Mouse (Mus musculus) erythroblast, embryonic 14.5 days (primary cell): ENCODE measurements around the gene Ankrd63.

Experiments used
- GATA1 ChIP-seq: IDR thresholded peaks from 2 replicates; pipeline ENCODE4 v1.6.1; 2012; ENCODE audit warnings: low read length, inconsistent platforms, mixed read lengths
- TAL1 ChIP-seq: IDR thresholded peaks from 3 replicates; pipeline ENCODE4 v1.6.1; 2012; ENCODE audit warnings: low read length, inconsistent platforms, mixed read lengths

- no peak for TF ChIP-seq TAL1
- no peak for TF ChIP-seq GATA1
Observed at GRCm38 (mm10) chr2:118747301-118747960, 43.7 kb upstream of the Ankrd63 start.
